Mouse (Mus musculus): ENCODE measurements around the gene Zfp710.

DNA sequence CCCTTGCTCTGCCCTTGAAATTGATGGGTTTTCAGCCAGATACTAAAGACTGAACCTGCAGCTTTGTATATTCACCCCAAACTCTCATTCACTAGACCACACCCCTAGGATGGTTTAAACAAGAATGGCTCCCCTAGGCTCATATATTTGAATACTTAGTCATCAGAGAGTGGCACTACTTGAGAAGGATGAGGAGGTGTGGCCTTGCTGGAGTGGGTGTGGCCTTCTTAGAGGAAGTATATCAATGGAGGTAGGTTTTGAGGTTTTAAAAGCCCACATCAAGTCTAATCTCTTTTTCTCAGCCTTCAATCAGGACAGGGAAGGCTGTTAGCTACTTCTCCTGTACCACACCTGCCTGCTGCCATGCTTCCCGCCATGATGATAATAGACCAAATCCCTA is 81.8 kb downstream of the Zfp710 start:
- TF ChIP-seq MAFK (IDR thresholded peaks at IDR 0.05; ENCODE audit: insufficient replicate concordance, low read length) = no peak
- no peak for TF ChIP-seq PAX5 (IDR thresholded peaks at IDR 0.05; ENCODE audit: low read length)
- no peak for TF ChIP-seq MXI1 (IDR thresholded peaks at IDR 0.05; ENCODE audit: low read depth, low read length)
- no peak for TF ChIP-seq HCFC1 (IDR thresholded peaks at IDR 0.05; ENCODE audit: low read depth, low read length)
- no peak for TF ChIP-seq CTCF (conservative IDR thresholded peaks at IDR 0.05 in 1 of 2, IDR thresholded peaks at IDR 0.05 in 1 of 2; ENCODE audit: low read depth in 2 of 2, low read length in 2 of 2)
- TF ChIP-seq POLR2A (IDR thresholded peaks at IDR 0.05; ENCODE audit: low read depth, low read length) = no peak
- no peak for TF ChIP-seq MAX (IDR thresholded peaks at IDR 0.05; ENCODE audit: low read length)
- no peak for TF ChIP-seq POLR2AphosphoS2 (IDR thresholded peaks at IDR 0.05; ENCODE audit: low read depth, low read length)
- no peak for TF ChIP-seq MAZ (IDR thresholded peaks at IDR 0.05; ENCODE audit: low read depth, low read length)
- TF ChIP-seq KAT2A (IDR thresholded peaks at IDR 0.05; ENCODE audit: insufficient replicate concordance, low read length) = no peak
- TF ChIP-seq CHD2 (IDR thresholded peaks at IDR 0.05; ENCODE audit: low read length) = no peak

Measured in CH12.LX (cell line).